Mouse (Mus musculus) left cerebral cortex, adult 2 months (tissue): ENCODE data around the gene Sec24a. TPM values are rescaled to one million over a fixed set of nuclear protein-coding genes. Genes with fewer than 3 reads are reported as not detected.
"Not testable (repeated sequence)": the region's sequence is repeated elsewhere in the genome, so short reads cannot be mapped to it uniquely, and the experiment has no call there.

ENCODE experiments used
- DNase-seq, 2 experiments: peaks; one replicate each; pipeline ENCODE4 v3.0.0; 2021 to 2022; ENCODE audit warnings: low spot score in 2 of 2, mixed read lengths in 1 of 2; ENCODE audit errors: extremely low spot score in 1 of 2
- H3K27ac ChIP-seq: fragments of 200-600 bp; 2 replicates; pipeline ENCODE4 v1.8.1; 2022
- H3K4me3 ChIP-seq: fragments of 200-600 bp; 2 replicates; pipeline ENCODE4 v1.8.1; 2022
- CTCF ChIP-seq: fragments of 200-600 bp; IDR thresholded peaks from 2 replicates; pipeline ENCODE4 v1.8.1; 2022; ENCODE audit warnings: antibody characterized with exemption, mild to moderate bottlenecking, moderate library complexity
- intact Hi-C: fragments of 180-260 bp; cut with DNase I; formaldehyde crosslinking; loops from one replicate; pipeline ENCODE4 v1.15.1; 2025
- total RNA-seq, 2 experiments: library from RNA; stranded (reverse); gene quantifications; 2 replicates each; pipeline ENCODE4 v1.2.3; 2021

Sec24a gene
- total RNA-seq, 2 experiments from 2014 or later = 21.0 to 21.2 TPM

GRCm38 (mm10) chr11:51785926-51786325 lies 22.5 kb upstream of the Sec24a start:
- Histone ChIP-seq H3K27ac (no peak overlapping the region), H3K4me3 (no peak overlapping the region)
- TF ChIP-seq CTCF = peak; percentile 49
- intact Hi-C loops = no loop called here
- DNase-seq = no peak

- DNase-seq = no peak
- TF ChIP-seq CTCF = no peak
- intact Hi-C loops = no loop called here
Measured at GRCm38 (mm10) chr11:51782721-51783120, 19.3 kb upstream of the Sec24a start.

GRCm38 (mm10) chr11:51780773-51781267 lies 17.4 kb upstream of the Sec24a start:
- TF ChIP-seq CTCF = no peak
- intact Hi-C loops = no loop called here
- Histone ChIP-seq H3K4me3 (no peak overlapping the region), H3K27ac (no peak overlapping the region)
- no peak for DNase-seq

More at GRCm38 (mm10) chr11:51782721-51783120, 19.3 kb upstream of the Sec24a start:
- Histone ChIP-seq H3K27ac (no peak overlapping the region), H3K4me3 (no peak overlapping the region)

GRCm38 (mm10) chr11:51777478-51777877 lies 14.0 kb upstream of the Sec24a start:
- DNase-seq = no peak
- no peak overlapping the region for H3K27ac ChIP-seq
- intact Hi-C loops = no loop called here
- no peak for TF ChIP-seq CTCF
- no peak overlapping the region for H3K4me3 ChIP-seq

- no peak for TF ChIP-seq CTCF
- no peak for DNase-seq
- intact Hi-C loops = no loop called here
- no peak overlapping the region for H3K27ac ChIP-seq
- no peak overlapping the region for H3K4me3 ChIP-seq
Measured at GRCm38 (mm10) chr11:51775507-51775906, 12.1 kb upstream of the Sec24a start.

- Histone ChIP-seq H3K4me3 (no peak overlapping the region), H3K27ac (no peak overlapping the region)
- no peak for DNase-seq
- TF ChIP-seq CTCF = no peak
- intact Hi-C loops = no loop called here
Measured at GRCm38 (mm10) chr11:51768296-51768695, 4.9 kb upstream of the Sec24a start.

GRCm38 (mm10) chr11:51767579-51768220 lies 4.3 kb upstream of the Sec24a start:
- intact Hi-C loops = no loop called here
- DNase-seq = no peak
- no peak for TF ChIP-seq CTCF
- Histone ChIP-seq H3K4me3 (no peak overlapping the region), H3K27ac (no peak overlapping the region)

- Histone ChIP-seq H3K27ac (no peak overlapping the region), H3K4me3 (no peak overlapping the region)
- intact Hi-C loops = loop anchor here (5.0 kb wide), 1 partner anchor 37 kb away; no protein-coding TSS in a partner anchor
- DNase-seq = no peak
- no peak for TF ChIP-seq CTCF
Measured at GRCm38 (mm10) chr11:51764816-51765215, 1.4 kb upstream of the Sec24a start.

- no peak for TF ChIP-seq CTCF
Measured at GRCm38 (mm10) chr11:51763955-51764354, 521 bp upstream of the Sec24a start.

GRCm38 (mm10) chr11:51761241-51761640 lies 2.2 kb downstream of the Sec24a start:
- no peak for TF ChIP-seq CTCF
- intact Hi-C loops = loop anchor here (5.0 kb wide), 1 partner anchor 41 kb away; no protein-coding TSS in a partner anchor
- Histone ChIP-seq H3K27ac (no peak overlapping the region), H3K4me3 (no peak overlapping the region)
- DNase-seq = no peak

More at GRCm38 (mm10) chr11:51763955-51764354, 521 bp upstream of the Sec24a start:
- H3K4me3 ChIP-seq = peak overlapping the region; percentile 91
- peak overlapping the region; percentile 64 for H3K27ac ChIP-seq
- DNase-seq = no peak
- intact Hi-C loops = loop anchor here (5.0 kb wide), 1 partner anchor 38 kb away; no protein-coding TSS in a partner anchor

GRCm38 (mm10) chr11:51759941-51760657 lies 3.3 kb downstream of the Sec24a start:
- DNase-seq = no peak
- intact Hi-C loops = loop anchor here (5.0 kb wide), 1 partner anchor 42 kb away; no protein-coding TSS in a partner anchor
- H3K4me3 ChIP-seq = no peak overlapping the region
- no peak overlapping the region for H3K27ac ChIP-seq
- TF ChIP-seq CTCF = no peak

- TF ChIP-seq CTCF = no peak
- Histone ChIP-seq H3K4me3 (no peak overlapping the region), H3K27ac (no peak overlapping the region)
- no peak for DNase-seq
- intact Hi-C loops = no loop called here
Measured at GRCm38 (mm10) chr11:51759251-51759650, 4.2 kb downstream of the Sec24a start.

- H3K27ac ChIP-seq, DNase-seq, intact Hi-C loops, H3K4me3 ChIP-seq: not testable (repeated sequence)
Measured at GRCm38 (mm10) chr11:51758207-51758606, 5.2 kb downstream of the Sec24a start.
